Mouse (Mus musculus): ENCODE data around the gene Pnkd.

DNA sequence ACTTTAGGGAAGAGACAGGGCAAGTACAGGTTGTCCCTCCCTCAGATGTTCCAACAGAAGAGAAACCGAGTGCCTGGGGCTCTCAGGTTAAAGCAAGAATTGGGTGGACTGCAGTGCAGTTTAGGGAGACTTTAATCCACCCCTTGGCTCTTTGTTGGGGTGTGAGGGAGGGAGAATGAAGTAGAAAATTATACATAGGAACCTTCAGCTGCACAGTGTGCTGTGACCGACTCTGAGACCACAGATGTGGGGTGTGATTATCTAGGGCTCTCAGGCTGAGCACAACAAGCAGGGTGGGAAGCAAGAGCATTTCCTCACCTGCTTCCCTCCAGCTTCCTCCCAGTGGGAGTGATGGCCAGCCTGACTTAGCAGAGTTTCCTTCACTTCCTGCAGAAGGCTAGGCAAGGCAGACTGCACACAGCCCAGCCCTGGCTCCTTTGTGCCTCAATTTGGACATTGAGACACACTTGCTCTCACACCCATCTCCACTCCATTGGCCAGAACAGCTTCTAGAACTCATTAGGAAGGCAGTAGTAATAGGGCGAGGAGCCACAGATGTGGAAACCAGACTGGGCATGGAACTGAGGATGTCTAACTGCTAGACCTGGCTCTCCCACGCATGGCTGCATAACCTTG is 46.4 kb downstream of the Pnkd start:
- TF ChIP-seq POLR2A (IDR thresholded peaks at IDR 0.05; ENCODE audit: borderline replicate concordance, extremely low read depth, low read depth, low read length) (no peak), CTCF (IDR thresholded peaks at IDR 0.05; ENCODE audit: insufficient read depth, low read length) (no peak)
